Comparison of ENCODE assay signal across 8 mouse cellular contexts in the genomic region with DNA sequence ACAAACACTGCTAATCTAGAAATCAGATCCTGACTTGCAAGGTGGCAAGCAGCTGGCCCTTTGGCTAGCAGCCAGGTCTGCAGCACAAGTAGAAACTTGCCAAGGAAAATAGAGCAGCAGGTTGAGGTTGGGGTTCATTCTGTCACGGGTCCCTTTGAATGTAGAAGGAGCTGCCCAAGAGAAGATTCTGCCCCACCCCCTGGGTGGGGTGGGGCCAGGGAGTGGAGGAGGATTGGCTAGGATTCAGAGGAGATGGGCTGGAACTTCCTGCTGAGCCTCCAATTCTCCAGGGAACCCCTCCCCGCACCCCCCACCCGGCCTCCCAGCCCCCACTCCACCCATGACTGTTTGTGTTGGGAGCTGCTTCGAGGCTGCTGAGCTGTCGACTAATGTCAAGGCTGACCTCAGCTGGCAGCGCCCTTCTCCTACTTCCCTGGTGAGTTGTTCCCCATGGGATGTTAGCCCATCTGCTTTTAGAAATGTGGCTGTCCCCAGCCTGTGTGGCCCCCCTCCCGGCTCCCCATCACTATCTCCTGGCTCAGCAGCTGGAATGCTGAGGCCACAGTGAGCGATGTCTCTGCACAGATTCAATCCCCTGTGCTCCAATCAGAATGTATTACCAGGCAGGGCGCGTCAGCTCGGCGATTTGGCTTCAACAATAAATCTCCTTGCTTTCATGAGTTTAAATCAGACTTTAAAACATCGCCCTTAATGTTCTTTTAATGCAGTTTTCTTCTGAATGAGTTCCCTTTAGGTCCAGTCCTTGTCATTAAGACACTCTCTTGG.
DNase-seq lines count a peak whose midpoint lies in the region; ATAC-seq lines count a peak whose summit lies in the region.

No protein-coding gene starts in this region.

- no peaks in the 10 kb centered on the region for H3K27me3 ChIP-seq in embryonic facial prominence, embryonic 15.5 days
- H3K27me3 ChIP-seq in limb, embryonic 10.5 days (ENCODE audit: low read depth, poor library complexity, severe bottlenecking): peaks cover 58% of the 10 kb centered on the region
- no peaks in the 10 kb centered on the region for H3K27me3 ChIP-seq in midbrain, embryonic 15.5 days (replicated peaks)

- H3K4me3 ChIP-seq in embryonic facial prominence, embryonic 15.5 days (replicated peaks): peak overlapping the region; percentile 35
- H3K4me3 ChIP-seq in limb, embryonic 10.5 days: peak overlapping the region; percentile 38
- peak overlapping the region; percentile 14 for H3K4me3 ChIP-seq in midbrain, embryonic 15.5 days

- H3K36me3 ChIP-seq in embryonic facial prominence, embryonic 15.5 days: no peaks in the 10 kb centered on the region
- H3K36me3 ChIP-seq in limb, embryonic 10.5 days: no peaks in the 10 kb centered on the region
- H3K36me3 ChIP-seq in midbrain, embryonic 15.5 days (replicated peaks): no peaks in the 10 kb centered on the region

- no peak overlapping the region; the same call in 1 of the 2 replicates for H3K9ac ChIP-seq in embryonic facial prominence, embryonic 15.5 days
- peak overlapping the region; percentile 9; the same call in 1 of the 2 replicates for H3K9ac ChIP-seq in midbrain, embryonic 15.5 days

- intact Hi-C loops in heart, postnatal 36 days (cut with DNase I): loop anchor here (10.0 kb wide), 1 partner anchor 255 kb away; no protein-coding TSS in a partner anchor

- WGBS in embryonic facial prominence, embryonic 15.5 days: 2% methylated on average over 13 of the region's 13 CpGs
- WGBS in limb, embryonic 10.5 days: 1% methylated on average over 13 of the region's 13 CpGs
- WGBS in midbrain, embryonic 15.5 days: 2% methylated on average over 13 of the region's 13 CpGs

- no peaks in the 10 kb centered on the region for H3K9me3 ChIP-seq in embryonic facial prominence, embryonic 15.5 days (replicated peaks)
- H3K9me3 ChIP-seq in limb, embryonic 10.5 days (replicated peaks): no peaks in the 10 kb centered on the region
- H3K9me3 ChIP-seq in midbrain, embryonic 15.5 days: no peaks in the 10 kb centered on the region

- peak overlapping the region; percentile 48; the same call in 1 of the 2 replicates for H3K27ac ChIP-seq in embryonic facial prominence, embryonic 15.5 days (replicated peaks)
- H3K27ac ChIP-seq in limb, embryonic 10.5 days: no peak overlapping the region
- peak overlapping the region; percentile 31; the same call in 1 of the 2 replicates for H3K27ac ChIP-seq in midbrain, embryonic 15.5 days

- DNase-seq in 3134 (ENCODE audit: extremely low read depth, insufficient read length, low spot score): peak; percentile 28
- peak; percentile 77 for DNase-seq in adrenal gland, adult 8-10 months
- DNase-seq in heart, postnatal 36 days: peak; percentile 13 to 28
- DNase-seq in limb, embryonic 10.5 days (ENCODE audit: low spot score): no peak
- DNase-seq in thymus, postnatal 14 days: no peak
- no peak for DNase-seq in left cerebral cortex, adult 18-20 months (ENCODE audit: low spot score in 2 of 2)

- H3K4me1 ChIP-seq in embryonic facial prominence, embryonic 15.5 days: peaks cover 17% of the 10 kb centered on the region
- H3K4me1 ChIP-seq in limb, embryonic 10.5 days: peaks cover 15% of the 10 kb centered on the region
- peaks cover 19% of the 10 kb centered on the region for H3K4me1 ChIP-seq in midbrain, embryonic 15.5 days

- peak; percentile 87 for ATAC-seq in embryonic facial prominence, embryonic 15.5 days (ENCODE audit: insufficient number of reproducible peaks, low FRiP score, low TSS enrichment, low read depth)
- peak; percentile 60 for ATAC-seq in midbrain, embryonic 15.5 days (replicated peaks)

- H3K4me2 ChIP-seq in embryonic facial prominence, embryonic 15.5 days (replicated peaks): peak overlapping the region; percentile 59
- peak overlapping the region; percentile 49 for H3K4me2 ChIP-seq in midbrain, embryonic 15.5 days

Comparison
In these comparisons a context has a peak if more than half of its experiments do, and no peak if none do; other contexts are left out.
1. DNase-seq: peak in 3134 (single experiment), adrenal gland, adult 8-10 months (single experiment) and heart, postnatal 36 days (2 of 2); none in limb, embryonic 10.5 days (single experiment), thymus, postnatal 14 days (single experiment) and left cerebral cortex, adult 18-20 months (0 of 2).
2. Peak in every context shown above with its lines, with median percentiles within 50 percentile points of each other: H3K4me3 ChIP-seq.